Mouse (Mus musculus) cerebellum, adult 9-10 months (tissue): ENCODE data around the gene Tle4.

Source experiments
- DNase-seq: peaks from one replicate; pipeline ENCODE4 v3.0.0; 2022

Tle4 gene

GRCm38 (mm10) chr19:14590154-14590553 is 7.7 kb downstream of the Tle4 start:
- no peak for DNase-seq

- no peak for DNase-seq
Measured at GRCm38 (mm10) chr19:14588221-14589123, 9.4 kb downstream of the Tle4 start.

GRCm38 (mm10) chr19:14586171-14586570 is 11.7 kb downstream of the Tle4 start:
- DNase-seq, result no peak

DNA sequence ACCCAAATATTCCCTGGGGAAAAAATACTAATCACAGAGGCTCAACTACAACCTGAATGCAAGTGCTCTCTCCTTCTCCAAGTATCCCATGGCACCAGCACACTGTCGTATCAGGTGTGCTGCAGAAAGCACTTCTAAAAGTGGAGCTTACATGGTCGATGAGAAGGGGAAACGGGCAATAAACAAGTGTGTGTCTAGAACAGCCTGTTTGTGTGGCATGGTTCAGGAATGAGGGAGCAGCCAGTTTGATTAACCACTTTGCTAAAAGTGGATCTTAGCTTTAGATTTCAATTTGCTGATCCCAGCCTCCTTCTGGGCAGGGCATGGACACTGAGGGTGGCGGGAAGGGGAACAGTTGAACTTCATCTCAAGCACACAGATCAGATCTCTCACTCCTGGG is 12.1 kb downstream of the Tle4 start:
- no peak for DNase-seq

GRCm38 (mm10) chr19:14585235-14585634 is 12.6 kb downstream of the Tle4 start:
- no peak for DNase-seq

GRCm38 (mm10) chr19:14578698-14579097 is 19.2 kb downstream of the Tle4 start:
- DNase-seq, result no peak

DNA sequence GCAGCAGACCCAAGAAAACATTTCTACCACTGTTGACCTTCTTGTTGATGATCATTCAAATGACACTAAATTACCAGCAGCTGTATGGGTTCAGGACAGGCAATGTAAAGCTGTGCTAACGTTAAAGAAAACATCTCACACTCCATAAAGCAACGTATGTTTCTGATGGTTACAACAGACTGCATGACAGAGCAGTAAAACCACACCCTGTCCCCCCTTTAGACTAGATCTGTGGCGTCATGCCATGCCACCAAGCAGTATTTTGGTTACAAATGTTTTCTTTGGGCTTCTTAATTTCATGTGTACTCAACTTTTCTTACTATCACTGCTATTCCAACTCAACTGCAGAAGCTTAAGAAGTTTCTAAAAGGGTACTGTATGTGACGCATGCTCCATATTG is 19.8 kb downstream of the Tle4 start:
- no peak for DNase-seq

DNA sequence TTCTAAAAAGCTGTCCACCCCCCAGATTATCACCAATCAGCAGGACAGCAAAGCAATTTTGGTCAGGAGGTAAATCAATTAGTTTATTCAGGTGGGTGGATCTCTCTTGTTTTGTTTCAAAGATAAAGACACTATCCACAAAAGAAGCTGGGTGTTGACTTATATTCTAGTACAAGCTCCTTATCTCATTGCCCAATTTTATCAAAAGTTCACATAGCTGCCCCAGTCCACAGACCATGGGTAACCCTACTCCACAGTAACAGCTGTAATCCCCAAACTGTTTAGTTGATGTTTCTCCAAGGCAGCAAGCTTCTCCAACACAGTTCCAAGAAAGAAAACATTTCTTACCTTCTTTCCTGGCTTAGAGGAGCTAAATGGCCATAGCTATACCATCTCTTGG is 21.5 kb downstream of the Tle4 start:
- no peak for DNase-seq

DNA sequence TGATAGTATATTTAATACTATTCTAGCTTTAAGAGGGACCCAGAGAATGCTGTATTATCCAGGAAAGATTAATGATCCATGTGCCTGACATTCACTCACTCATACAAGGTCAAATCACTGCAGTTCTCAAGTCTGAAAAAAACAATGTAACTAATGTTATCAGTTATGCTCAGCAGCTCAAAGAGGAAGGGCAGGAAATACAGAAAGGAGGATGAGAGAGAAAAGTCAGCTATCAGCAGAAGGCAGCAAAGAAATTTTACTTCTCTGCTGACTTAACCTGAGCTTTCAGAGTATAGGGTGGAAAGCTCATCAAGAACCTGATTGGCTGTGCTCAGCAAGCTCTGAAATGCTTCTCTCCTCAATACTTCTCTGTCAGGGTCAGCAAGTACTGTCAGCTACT is 29.0 kb downstream of the Tle4 start:
- DNase-seq, result no peak

GRCm38 (mm10) chr19:14567081-14567480 is 30.8 kb downstream of the Tle4 start:
- DNase-seq, result peak; percentile 8

- peak; percentile 9 for DNase-seq
Measured at GRCm38 (mm10) chr19:14566564-14567021, 31.3 kb downstream of the Tle4 start.

DNA sequence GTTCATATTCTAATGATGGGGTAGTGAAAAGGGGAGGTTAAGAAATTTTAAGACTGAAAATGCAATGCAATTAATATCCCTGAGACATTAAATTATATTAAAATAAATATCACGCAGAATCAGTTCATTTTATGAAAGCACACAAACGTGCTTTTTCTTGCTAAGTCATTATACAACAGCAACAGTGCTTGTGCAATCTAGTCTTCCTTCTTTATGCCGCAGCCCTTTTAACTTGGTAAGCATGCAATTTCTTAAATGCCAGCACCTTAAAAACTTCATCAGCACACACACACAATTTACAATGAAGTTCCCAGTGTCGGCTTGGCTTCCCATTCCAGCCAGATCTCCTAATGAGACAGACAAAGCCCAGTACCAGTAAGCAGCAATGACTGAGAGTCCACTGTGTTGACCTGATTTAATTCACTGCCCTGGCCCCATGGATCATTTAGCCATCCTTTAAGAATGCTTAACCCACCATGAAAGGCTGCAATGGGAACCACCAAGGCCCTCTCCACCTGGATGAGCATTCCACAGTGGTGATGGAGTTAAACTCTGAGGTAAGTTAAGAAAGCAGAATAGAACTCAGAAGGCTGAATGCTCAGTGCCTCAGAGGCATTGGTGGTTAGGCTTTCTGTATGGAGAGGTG is 32.3 kb downstream of the Tle4 start:
- DNase-seq, result no peak

GRCm38 (mm10) chr19:14563273-14563959 is 34.4 kb downstream of the Tle4 start:
- DNase-seq, result no peak

DNA sequence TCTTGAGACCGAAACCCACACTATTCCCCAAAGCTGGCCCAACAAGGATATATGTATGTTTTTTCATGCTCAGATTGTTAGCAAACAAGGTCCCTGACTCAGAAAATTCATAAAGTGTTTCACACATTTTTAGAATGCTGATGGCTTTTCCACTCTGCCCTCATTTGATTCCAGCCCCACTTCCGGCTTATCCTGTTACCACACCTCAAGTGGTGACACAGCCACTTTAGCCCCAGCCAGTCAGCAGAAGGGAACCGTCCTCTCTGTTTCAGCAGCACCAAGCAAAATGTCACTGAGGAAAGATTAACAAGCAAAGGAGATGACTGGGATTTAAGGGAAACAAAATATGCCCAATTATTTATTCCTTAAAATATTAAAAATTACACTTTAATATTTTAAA is 50.0 kb downstream of the Tle4 start:
- DNase-seq, result no peak

- DNase-seq, result no peak
Measured at GRCm38 (mm10) chr19:14547133-14547842, 50.6 kb downstream of the Tle4 start.

GRCm38 (mm10) chr19:14545485-14545884 is 52.4 kb downstream of the Tle4 start:
- no peak for DNase-seq

DNA sequence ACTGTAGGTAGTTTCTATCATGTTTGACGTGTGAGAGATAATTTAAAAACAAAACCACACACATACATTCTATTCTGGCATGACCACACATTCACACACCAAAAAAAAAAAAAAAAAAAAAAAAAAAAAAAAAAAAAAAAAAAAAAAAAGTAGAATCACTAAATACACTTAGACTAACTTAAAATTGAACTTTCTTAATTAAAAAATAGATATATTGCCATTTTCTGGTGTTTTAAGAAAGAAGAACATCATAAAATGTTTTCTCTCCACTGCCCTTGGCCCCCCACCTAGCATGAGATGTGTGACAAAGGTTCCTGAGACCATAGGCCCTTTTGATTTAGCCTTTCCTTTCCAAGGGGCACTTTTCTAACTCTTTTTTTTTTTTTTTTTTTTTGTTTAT is 54.5 kb downstream of the Tle4 start:
- no peak for DNase-seq

DNA sequence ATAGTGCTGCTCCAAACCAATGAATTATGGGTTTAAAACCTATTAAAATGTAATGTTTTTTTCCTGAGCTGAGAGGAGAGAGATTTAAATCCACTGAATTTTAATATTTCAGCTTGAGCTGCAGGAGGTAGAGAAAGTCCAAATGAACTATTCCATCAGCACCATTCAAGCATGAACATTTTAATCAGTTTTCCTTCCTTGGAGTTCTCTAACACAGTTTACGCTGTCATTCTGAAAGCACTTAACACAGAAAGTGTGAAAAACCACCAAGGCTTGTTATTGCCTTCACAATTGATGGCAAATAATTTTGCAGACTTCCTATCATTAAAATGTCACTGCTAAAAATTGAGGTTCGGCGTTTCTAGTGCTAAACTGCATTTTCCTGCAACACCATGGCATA is 57.2 kb downstream of the Tle4 start:
- no peak for DNase-seq

DNA sequence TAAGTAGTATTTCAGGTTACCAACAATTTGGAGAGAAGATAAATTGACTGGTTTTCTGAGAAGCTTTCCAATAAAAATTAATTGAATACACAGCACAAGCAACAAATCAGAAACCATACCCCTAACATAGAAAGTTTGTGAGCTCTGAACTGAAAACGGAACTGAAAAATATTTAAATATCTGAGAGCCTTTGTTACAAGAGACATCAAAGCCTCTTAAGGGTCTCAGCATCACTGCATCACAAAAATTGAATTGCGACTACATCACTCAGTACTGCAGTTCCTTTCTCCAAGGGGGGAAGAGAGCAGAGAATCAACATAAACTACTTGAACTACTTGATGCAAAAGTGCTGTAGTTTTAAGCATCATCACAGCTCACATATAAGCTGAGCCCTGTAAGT is 61.2 kb downstream of the Tle4 start:
- no peak for DNase-seq

DNA sequence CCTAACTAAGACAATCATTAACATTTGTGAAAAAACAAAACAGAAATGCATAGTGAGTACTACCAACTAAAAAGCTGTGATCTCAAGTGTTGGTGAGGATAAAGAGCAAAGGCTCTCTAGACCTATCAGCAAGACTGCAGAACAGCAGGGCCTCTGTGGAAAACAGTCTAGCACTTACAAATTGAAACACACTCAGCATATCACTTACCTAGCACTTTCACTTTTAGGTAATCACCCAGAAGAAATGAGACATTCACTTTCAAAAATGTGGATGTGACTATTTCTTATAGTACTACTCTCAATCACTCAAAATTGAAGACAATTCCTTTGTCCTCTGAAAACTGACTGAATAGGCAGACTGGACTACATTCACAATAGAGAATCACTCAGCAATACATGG is 63.4 kb downstream of the Tle4 start:
- no peak for DNase-seq

- DNase-seq, result no peak
Measured at GRCm38 (mm10) chr19:14532861-14533260, 65.0 kb downstream of the Tle4 start.

- DNase-seq, result no peak
Measured at GRCm38 (mm10) chr19:14520098-14520802, 77.6 kb downstream of the Tle4 start.
